Mouse (Mus musculus): ENCODE data around the gene H2afb3. TPM values are rescaled to one million over a fixed set of nuclear protein-coding genes. Genes with fewer than 3 reads are reported as not detected.
"Not testable (repeated sequence)": the region's sequence is repeated elsewhere in the genome, so short reads cannot be mapped to it uniquely, and the experiment has no call there.

Gene H2afb3
- polyA plus RNA-seq (2011; ENCODE audit: insufficient read length, low read depth, missing spikeins): not detected in 2 replicates

DNA sequence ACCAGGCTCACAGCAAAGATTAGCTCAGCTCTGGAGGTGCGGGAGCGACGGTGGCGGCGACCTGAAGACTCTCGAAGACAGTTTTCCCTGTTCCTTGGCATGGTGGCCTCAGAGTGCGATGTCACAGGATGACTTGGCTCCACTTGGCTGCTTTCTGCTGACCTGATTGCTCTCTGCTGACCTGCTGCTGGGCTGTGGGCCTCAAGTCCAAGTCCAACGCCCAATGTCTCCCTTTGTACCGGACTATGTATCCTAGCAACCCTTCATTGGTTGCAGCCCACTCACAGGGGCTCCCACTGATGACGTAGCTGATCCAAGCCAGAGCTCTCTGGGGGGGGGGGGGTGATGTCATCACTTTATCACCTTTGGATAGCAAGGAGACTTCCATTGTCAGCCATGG lies at the start of gene H2afb3:
TSS of gene H2afb3 (minus strand) at position 101 of the 400 bp plus-strand sequence.
- not testable (repeated sequence) for H3K4me1 ChIP-seq (ENCODE audit: control insufficient read depth, insufficient read depth, low read length); H3K27ac ChIP-seq (ENCODE audit: insufficient read depth, low read length); H3K4me3 ChIP-seq (ENCODE audit: insufficient read depth, low read length)

- no peak overlapping the region for H3K27ac ChIP-seq (ENCODE audit: insufficient read depth, low read length)
- H3K4me1 ChIP-seq (ENCODE audit: control insufficient read depth, insufficient read depth, low read length): no peaks in the 10 kb centered on the region
- no peak overlapping the region for H3K4me3 ChIP-seq (ENCODE audit: insufficient read depth, low read length)
- TF ChIP-seq CTCF (IDR thresholded peaks at IDR 0.05; ENCODE audit: borderline replicate concordance, insufficient read depth, low read length) (no peak), POLR2A (IDR thresholded peaks at IDR 0.05; ENCODE audit: low read depth, low read length) (no peak)
These were observed 11.3 kb downstream of the H2afb3 start for GRCm38 (mm10) chrX:120301469-120302175.

DNA sequence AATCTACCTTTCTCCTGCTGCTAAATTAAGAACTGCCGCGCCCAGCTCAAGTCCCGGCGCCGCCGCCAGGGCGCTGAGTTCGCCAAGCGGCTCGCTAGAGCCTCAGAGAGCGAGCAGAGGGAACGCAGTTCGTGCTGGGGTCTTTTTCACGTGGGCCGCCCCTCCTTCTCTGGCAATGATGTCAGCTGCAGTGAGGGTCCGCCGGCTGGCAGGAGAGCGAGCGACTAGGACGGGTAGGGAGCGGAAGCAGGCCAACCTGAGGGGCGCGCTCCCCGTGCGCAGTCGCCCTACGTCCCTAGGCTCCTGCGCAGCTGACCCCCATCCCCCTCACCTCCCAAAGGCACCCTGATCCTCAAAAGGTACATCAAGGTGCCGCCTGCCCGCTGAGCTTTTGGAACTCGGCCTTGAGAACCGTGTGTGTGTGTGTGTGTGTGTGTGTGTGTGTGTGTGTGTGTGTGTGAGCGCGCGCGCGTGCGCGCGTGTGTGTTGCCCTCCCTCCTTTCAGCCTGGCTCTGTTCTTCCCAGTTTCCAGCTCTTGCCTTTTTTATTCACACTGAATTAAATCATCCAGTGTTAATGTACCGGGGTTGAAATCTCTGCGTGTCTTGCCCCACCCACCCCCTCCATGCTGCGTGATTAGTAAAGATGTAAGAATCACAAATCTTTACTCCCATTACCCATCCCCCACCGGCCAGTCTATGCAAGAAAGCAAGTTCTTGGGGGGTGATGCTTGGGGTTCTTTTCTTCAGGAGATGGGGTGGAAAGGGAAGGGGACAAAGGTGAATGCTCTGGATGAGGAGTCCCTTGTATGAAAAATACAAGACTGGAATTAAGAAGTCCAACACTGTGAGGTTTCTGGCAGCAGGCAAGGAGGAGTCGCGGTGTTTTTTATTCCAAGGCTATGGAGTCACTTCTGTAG lies 19.8 kb downstream of the H2afb3 start:
- Histone ChIP-seq H3K4me1 (ENCODE audit: control insufficient read depth, insufficient read depth, low read length) (no peaks in the 10 kb centered on the region), H3K4me3 (ENCODE audit: insufficient read depth, low read length) (peak overlapping the region; percentile 52), H3K27ac (ENCODE audit: insufficient read depth, low read length) (no peak overlapping the region)
- TF ChIP-seq POLR2A (IDR thresholded peaks at IDR 0.05; ENCODE audit: low read depth, low read length) (no peak), CTCF (IDR thresholded peaks at IDR 0.05; ENCODE audit: borderline replicate concordance, insufficient read depth, low read length) (no peak)

GRCm38 (mm10) chrX:120291696-120292095 lies 21.2 kb downstream of the H2afb3 start:
- Histone ChIP-seq H3K27ac (ENCODE audit: insufficient read depth, low read length) (no peak overlapping the region), H3K4me1 (ENCODE audit: control insufficient read depth, insufficient read depth, low read length) (no peaks in the 10 kb centered on the region)

GRCm38 (mm10) chrX:120290900-120291280 lies 22.0 kb downstream of the H2afb3 start:
- Histone ChIP-seq H3K27ac (ENCODE audit: insufficient read depth, low read length) (no peak overlapping the region), H3K4me1 (ENCODE audit: control insufficient read depth, insufficient read depth, low read length) (no peaks in the 10 kb centered on the region), H3K4me3 (ENCODE audit: insufficient read depth, low read length) (peak overlapping the region; percentile 57)
- TF ChIP-seq CTCF (IDR thresholded peaks at IDR 0.05; ENCODE audit: borderline replicate concordance, insufficient read depth, low read length) (no peak), POLR2A (IDR thresholded peaks at IDR 0.05; ENCODE audit: low read depth, low read length) (no peak)

More at GRCm38 (mm10) chrX:120291696-120292095, 21.2 kb downstream of the H2afb3 start:
- H3K4me3 ChIP-seq (ENCODE audit: insufficient read depth, low read length): peak overlapping the region; percentile 33
- TF ChIP-seq CTCF (IDR thresholded peaks at IDR 0.05; ENCODE audit: borderline replicate concordance, insufficient read depth, low read length) (no peak), POLR2A (IDR thresholded peaks at IDR 0.05; ENCODE audit: low read depth, low read length) (no peak)

GRCm38 (mm10) chrX:120290011-120290899 lies 22.6 kb downstream of the H2afb3 start, which contains the start of gene Pcdh11x:
TSS of gene Pcdh11x (plus strand) at chrX:120290259.
- H3K4me3 ChIP-seq (ENCODE audit: insufficient read depth, low read length): peak within 1 kb of the TSS; percentile 57
- TF ChIP-seq CTCF (IDR thresholded peaks at IDR 0.05; ENCODE audit: borderline replicate concordance, insufficient read depth, low read length) (no peak), POLR2A (IDR thresholded peaks at IDR 0.05; ENCODE audit: low read depth, low read length) (peak; percentile 98)
- peak within 1 kb of the TSS; percentile 85 for H3K27ac ChIP-seq (ENCODE audit: insufficient read depth, low read length)
- H3K4me1 ChIP-seq (ENCODE audit: control insufficient read depth, insufficient read depth, low read length): no peaks in the 10 kb centered on the region

GRCm38 (mm10) chrX:120287502-120287901 lies 25.4 kb downstream of the H2afb3 start:
- no peak overlapping the region for H3K27ac ChIP-seq (ENCODE audit: insufficient read depth, low read length)
- no peaks in the 10 kb centered on the region for H3K4me1 ChIP-seq (ENCODE audit: control insufficient read depth, insufficient read depth, low read length)
- no peak overlapping the region for H3K4me3 ChIP-seq (ENCODE audit: insufficient read depth, low read length)
- TF ChIP-seq CTCF (IDR thresholded peaks at IDR 0.05; ENCODE audit: borderline replicate concordance, insufficient read depth, low read length): no peak

DNA sequence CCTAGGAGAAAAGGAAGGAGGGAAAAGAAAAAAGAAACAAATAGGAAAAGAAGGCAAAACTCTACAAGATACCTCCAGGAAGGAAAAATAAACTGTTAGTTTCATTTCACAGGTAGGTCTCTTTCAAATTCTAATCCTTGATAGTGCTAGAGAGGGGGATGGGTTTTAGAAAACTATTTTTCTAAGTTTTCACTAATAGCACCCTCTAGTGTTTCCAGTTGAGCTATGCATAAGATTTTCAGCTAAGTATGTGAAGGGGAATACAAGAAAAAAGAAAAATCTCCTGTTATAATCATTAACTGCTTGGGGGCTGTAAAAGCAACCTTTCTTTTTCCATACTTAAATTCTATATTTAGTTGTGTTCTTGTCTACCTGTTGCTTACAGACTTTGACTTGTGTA lies 27.4 kb downstream of the H2afb3 start:
- TF ChIP-seq CTCF (IDR thresholded peaks at IDR 0.05; ENCODE audit: borderline replicate concordance, insufficient read depth, low read length) (no peak), POLR2A (IDR thresholded peaks at IDR 0.05; ENCODE audit: low read depth, low read length) (no peak)
- H3K27ac ChIP-seq (ENCODE audit: insufficient read depth, low read length): no peak overlapping the region
- H3K4me3 ChIP-seq (ENCODE audit: insufficient read depth, low read length): no peak overlapping the region
- H3K4me1 ChIP-seq (ENCODE audit: control insufficient read depth, insufficient read depth, low read length): no peaks in the 10 kb centered on the region

Other genes with a start within 250 kb of the H2afb3 start
- 6.4 and 12.0 TPM in 2 replicates for gene Pcdh11x, start 22.8 kb downstream of the H2afb3 start, polyA plus RNA-seq (2011; ENCODE audit: insufficient read length, low read depth, missing spikeins)

All from embryonic fibroblast, embryonic 13.5 days (primary cell).